Mouse (Mus musculus) heart, adult 10 weeks (tissue): ENCODE results near the gene Hoxb2. TPM values are rescaled to one million over a fixed set of nuclear protein-coding genes. Genes with fewer than 3 reads are reported as not detected.

ENCODE experiments used
- polyA plus RNA-seq: library from polyadenylated mRNA; stranded (reverse); fragments of 350-450 nt; fragmentation: Illumina TruSeq; extraction: RNeasy Lipid Tissue Mini Kit (QIAGEN cat#74804); gene quantifications from one replicate; pipeline ENCODE4 v1.2.3, GENCODE M21; 2014; ENCODE audit warnings: low read depth, low replicate concordance

Hoxb2 gene
- 0.86 TPM for polyA plus RNA-seq

DNA sequence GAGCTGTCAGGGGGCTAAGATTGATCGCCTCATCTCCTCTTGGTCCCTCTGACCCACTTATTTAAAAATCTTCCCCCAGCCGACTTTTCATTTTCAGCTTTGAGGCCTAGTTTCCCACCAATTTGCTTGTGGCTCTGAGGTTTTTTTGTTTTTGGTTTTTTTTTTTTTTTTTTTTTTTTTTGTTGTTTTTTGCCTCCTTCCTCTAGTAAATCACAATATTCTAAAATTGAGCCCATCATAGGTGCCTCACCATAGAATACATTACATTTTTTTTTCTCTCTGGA lies at the start of gene Hoxb2:
Gene Hoxb2 (plus strand): TSS at position 185 of the 284 bp plus-strand sequence.

DNA sequence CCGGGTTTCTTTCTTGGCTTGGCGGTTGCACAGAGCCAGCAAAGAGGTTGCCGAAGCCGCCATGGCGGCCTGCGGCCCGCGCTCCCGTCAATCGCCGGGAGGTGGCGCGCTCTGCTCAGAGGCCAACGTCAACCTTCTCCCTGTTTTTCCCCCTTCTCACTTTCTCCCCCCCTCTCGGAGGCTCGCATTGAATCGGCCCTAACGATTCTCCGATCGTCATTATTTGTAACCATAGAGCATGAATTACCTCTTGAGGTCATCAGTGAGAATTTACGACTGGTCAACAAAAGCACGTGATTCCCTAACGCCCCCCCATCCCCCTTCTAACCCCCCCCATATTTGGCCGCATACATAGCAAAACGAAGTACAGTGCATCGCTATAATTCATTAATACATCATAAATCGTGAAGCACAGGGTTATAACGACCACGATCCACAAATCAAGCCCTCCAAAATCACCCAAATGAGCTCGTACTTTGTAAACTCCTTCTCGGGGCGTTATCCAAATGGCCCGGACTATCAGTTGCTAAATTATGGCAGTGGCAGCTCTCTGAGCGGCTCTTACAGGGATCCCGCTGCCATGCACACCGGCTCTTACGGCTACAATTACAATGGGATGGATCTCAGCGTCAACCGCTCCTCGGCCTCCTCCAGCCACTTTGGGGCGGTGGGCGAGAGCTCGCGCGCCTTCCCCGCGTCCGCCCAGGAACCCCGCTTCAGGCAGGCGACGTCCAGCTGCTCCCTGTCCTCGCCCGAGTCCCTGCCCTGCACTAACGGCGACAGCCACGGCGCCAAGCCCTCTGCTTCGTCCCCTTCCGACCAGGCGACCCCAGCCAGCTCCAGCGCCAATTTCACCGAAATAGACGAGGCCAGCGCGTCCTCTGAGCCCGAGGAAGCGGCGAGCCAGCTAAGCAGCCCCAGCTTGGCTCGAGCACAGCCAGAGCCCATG lies 46.9 kb upstream of the Hoxb2 start, which contains the start of gene Hoxb5:
Gene Hoxb5 (plus strand): TSS at position 186 of the 949 bp plus-strand sequence.

DNA sequence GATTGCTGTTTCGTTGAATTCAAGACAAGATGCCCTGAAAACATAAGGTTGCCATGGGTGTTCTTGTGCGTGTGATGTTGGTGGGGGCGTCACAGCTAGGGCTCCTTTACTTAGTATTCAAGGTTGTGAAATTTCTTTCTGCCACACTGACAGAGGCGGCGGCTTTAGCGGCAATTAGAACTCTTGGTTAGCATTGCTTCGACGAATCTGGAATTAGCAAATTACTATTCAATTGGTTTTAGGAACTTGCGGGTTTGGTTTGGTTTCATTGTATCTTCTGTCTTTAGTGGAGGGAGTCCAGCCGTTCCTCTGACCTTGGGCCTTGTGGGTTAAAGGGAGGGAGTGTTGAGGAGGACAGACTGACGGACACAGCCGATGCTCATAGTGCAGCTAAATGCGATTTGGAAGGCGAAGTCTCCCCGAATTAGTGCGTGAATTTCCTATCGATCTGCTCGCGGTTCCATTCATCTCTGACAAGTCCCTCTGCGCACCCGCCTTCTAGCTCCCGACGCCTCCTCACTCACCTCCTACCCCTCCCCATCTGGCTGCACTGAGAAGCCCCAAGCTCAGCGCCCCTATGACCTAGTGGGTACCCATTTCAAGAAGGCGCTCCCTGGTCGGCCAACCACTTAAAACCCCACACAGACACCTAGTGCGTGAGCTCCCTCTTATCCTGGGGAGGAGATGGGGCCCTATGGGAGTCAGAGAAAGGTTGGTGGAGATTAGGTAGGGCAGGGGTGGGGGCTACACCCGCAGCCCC lies 32.5 kb upstream of the Hoxb2 start, which contains the start of gene Hoxb4:
Gene Hoxb4 (plus strand): TSS at position 660 of the 760 bp plus-strand sequence.

DNA sequence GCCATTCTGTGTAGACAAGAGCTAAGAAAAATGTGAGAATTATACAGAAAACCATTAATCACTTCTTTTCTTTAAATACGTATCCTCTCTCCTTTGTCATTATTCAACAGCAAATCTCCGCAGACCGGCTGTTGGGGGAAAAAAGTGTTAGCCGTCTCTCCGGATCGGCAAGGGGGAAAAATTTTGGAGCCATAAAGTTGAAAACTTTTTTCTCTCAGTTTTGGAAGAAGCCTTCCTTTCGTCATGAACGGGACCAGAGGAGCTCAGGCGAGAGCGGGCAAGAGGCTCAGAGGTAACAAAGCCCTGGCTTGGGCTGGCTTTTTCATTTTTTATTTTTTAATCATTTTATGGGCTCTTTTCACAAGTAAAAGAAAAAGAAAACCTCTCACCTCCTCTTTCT lies 27.2 kb upstream of the Hoxb2 start, which contains the start of gene Hoxb3:
Gene Hoxb3 (plus strand): TSS at position 173 of the 400 bp plus-strand sequence.

DNA sequence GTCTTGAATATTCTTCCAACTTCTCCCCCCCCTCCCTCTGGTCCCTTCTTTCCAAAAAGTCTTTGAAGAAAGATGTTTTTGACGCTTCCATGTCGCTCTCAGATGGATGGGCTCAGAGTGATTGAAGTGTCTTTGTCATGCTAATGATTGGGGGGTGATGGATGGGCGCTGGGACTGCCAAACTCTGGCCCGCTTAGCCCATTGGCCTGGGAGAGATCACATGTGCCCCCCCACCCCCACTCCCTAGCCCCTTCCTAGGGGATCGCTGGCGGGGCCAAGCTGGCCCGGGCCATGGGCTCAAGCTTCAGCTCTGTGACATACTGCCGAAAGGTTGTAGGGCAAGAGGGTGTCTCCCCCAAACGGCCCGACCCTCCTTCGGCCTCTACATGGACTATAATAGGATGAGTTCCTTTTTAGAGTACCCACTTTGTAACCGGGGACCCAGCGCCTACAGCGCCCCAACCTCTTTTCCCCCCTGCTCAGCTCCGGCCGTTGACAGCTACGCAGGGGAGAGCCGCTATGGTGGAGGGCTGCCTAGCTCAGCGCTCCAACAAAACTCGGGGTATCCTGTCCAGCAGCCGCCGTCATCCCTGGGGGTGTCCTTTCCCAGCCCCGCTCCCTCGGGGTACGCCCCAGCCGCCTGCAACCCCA lies 15.2 kb downstream of the Hoxb2 start, which contains the start of gene Hoxb1:
Gene Hoxb1 (plus strand): TSS at position 312 of the 651 bp plus-strand sequence.

Other genes with a start within 250 kb of the Hoxb2 start
- gene Calcoco2, start 238.6 kb upstream of the Hoxb2 start, polyA plus RNA-seq: not detected
- gene Ttll6, start 216.7 kb upstream of the Hoxb2 start, polyA plus RNA-seq: not detected
- gene Hoxb13, start 156.2 kb upstream of the Hoxb2 start, polyA plus RNA-seq: not detected
- gene Hoxb9, start 79.1 kb upstream of the Hoxb2 start, polyA plus RNA-seq: not detected
- gene Hoxb8, start 68.6 kb upstream of the Hoxb2 start, polyA plus RNA-seq: not detected
- not detected for gene Hoxb7, start 63.9 kb upstream of the Hoxb2 start, polyA plus RNA-seq
- gene Hoxb6, start 58.0 kb upstream of the Hoxb2 start, polyA plus RNA-seq: not detected
- not detected for gene Hoxb5, start 47.2 kb upstream of the Hoxb2 start, polyA plus RNA-seq
- 0.84 TPM for gene Hoxb4, start 32.3 kb upstream of the Hoxb2 start, polyA plus RNA-seq
- 0.31 TPM for gene Hoxb3, start 27.2 kb upstream of the Hoxb2 start, polyA plus RNA-seq
- not detected for gene Hoxb1, start 15.2 kb downstream of the Hoxb2 start, polyA plus RNA-seq
- gene Skap1, start 114.1 kb downstream of the Hoxb2 start, polyA plus RNA-seq: not detected